8 mouse cellular contexts compared by ENCODE assay signal in genomic region chr9:121385091-121385748, GRCm38 (mm10).
DNase-seq lines count a peak whose midpoint lies in the region; ATAC-seq and TF ChIP-seq lines count a peak whose summit lies in the region.

No protein-coding gene starts in this region.

- no peak for TF ChIP-seq EP300 in MEL (IDR thresholded peaks at IDR 0.05; ENCODE audit: low read depth in 1 of 2, low read length in 2 of 2)

- no peaks in the 10 kb centered on the region for H3K27me3 ChIP-seq in MEL (ENCODE audit: control insufficient read depth in 1 of 2, insufficient read depth in 2 of 2, low read length in 2 of 2)
- no peaks in the 10 kb centered on the region for H3K27me3 ChIP-seq in forebrain, embryonic 12.5 days

- H3K4me1 ChIP-seq in MEL (ENCODE audit: control insufficient read depth in 1 of 2, insufficient read depth in 2 of 2, low read length in 2 of 2) = peaks cover 0 to 7% of the 10 kb centered on the region in 2 experiments; a peak in 1 of 4 replicates
- peaks cover 44% of the 10 kb centered on the region for H3K4me1 ChIP-seq in forebrain, embryonic 12.5 days

- peak overlapping the region; percentile 45 for H3K27ac ChIP-seq in MEL (ENCODE audit: control insufficient read depth, low read depth, low read length)
- peak overlapping the region; percentile 54 for H3K27ac ChIP-seq in forebrain, embryonic 12.5 days

- peak; percentile 61 for TF ChIP-seq RAD21 in MEL (IDR thresholded peaks at IDR 0.05; ENCODE audit: low read depth, low read length)

- intact Hi-C loops in heart, postnatal 25 days (cut with DNase I) = loop anchor here (5.0 to 10.0 kb wide), 2 partner anchors 72 to 890 kb away; partner anchors contain the start of gene Eif1b

- H3K79me2 ChIP-seq in MEL (ENCODE audit: control insufficient read depth, insufficient read depth, low read length, poor library complexity) = peaks cover 2% of the 10 kb centered on the region; the same call in 1 of the 2 replicates

- H3K4me2 ChIP-seq in forebrain, embryonic 12.5 days = no peak overlapping the region

- peak; percentile 87 to 95 (median 91) for TF ChIP-seq CTCF in MEL (IDR thresholded peaks at IDR 0.05 in 2 of 3, conservative IDR thresholded peaks at IDR 0.05 in 1 of 3; ENCODE audit: control insufficient read depth in 1 of 3, insufficient read depth in 1 of 3, low read depth in 2 of 3, low read length in 3 of 3, poor library complexity in 1 of 3, severe bottlenecking in 1 of 3)

- TF ChIP-seq POLR2A in MEL (IDR thresholded peaks at IDR 0.05; ENCODE audit: control insufficient read depth in 1 of 2, insufficient read depth in 1 of 2, low read depth in 1 of 2, low read length in 2 of 2, poor library complexity in 1 of 2) = no peak

- peak overlapping the region; percentile 53 to 65 for H3K4me3 ChIP-seq in MEL (ENCODE audit: control insufficient read depth in 1 of 2, insufficient read depth in 1 of 2, low read depth in 2 of 2, low read length in 2 of 2)
- H3K4me3 ChIP-seq in forebrain, embryonic 12.5 days (replicated peaks) = no peak overlapping the region

- peaks cover 0 to 6% of the 10 kb centered on the region in 2 experiments; a peak in 2 of 4 replicates for H3K36me3 ChIP-seq in MEL (ENCODE audit: control insufficient read depth in 1 of 2, insufficient read depth in 2 of 2, low read length in 2 of 2)
- peaks cover 5% of the 10 kb centered on the region; the same call in 1 of the 2 replicates for H3K36me3 ChIP-seq in forebrain, embryonic 12.5 days (replicated peaks)

- no peaks in the 10 kb centered on the region for H3K9me3 ChIP-seq in MEL (replicated peaks; ENCODE audit: insufficient read depth, low read length)
- H3K9me3 ChIP-seq in forebrain, embryonic 12.5 days = no peaks in the 10 kb centered on the region

- peak overlapping the region; percentile 67 for H3K9ac ChIP-seq in MEL (ENCODE audit: control insufficient read depth, low read depth, low read length, poor library complexity, severe bottlenecking)
- H3K9ac ChIP-seq in forebrain, embryonic 12.5 days = peak overlapping the region; percentile 29; the same call in 1 of the 2 replicates

- 35% methylated on average over 16 of the region's 16 CpGs for WGBS in forebrain, embryonic 12.5 days

- no peak for ATAC-seq in forebrain, embryonic 12.5 days (ENCODE audit: low FRiP score)

- peak; percentile 85 for DNase-seq in MEL (ENCODE audit: low read depth, low spot score)
- peak; percentile 68 for DNase-seq in c-Kit-negative CD71-positive TER-119-positive erythroid progenitor cells, embryonic 14.5 days (ENCODE audit: low read depth, low spot score)
- DNase-seq in heart, postnatal 25 days (ENCODE audit: low spot score) = peak; percentile 46
- peak; percentile 87 to 93 for DNase-seq in layer of hippocampus, postnatal 25 days (ENCODE audit: extremely low spot score in 1 of 2, low spot score in 1 of 2)
- peak; percentile 86 for DNase-seq in lung, postnatal 14 days
- DNase-seq in retina, postnatal 1 day = peak; percentile 84
- peak; percentile 59 for DNase-seq in yolk sac, embryonic 10.5 days (ENCODE audit: low spot score)

TF ChIP-seq in MEL, 35 proteins besides CTCF, POLR2A, EP300 and RAD21:
- no peak for TF ChIP-seq POLR2AphosphoS2 (IDR thresholded peaks at IDR 0.05; ENCODE audit: low read length)
- peak; percentile 49; the same call in 1 of the 2 replicates for TF ChIP-seq MYC (IDR thresholded peaks at IDR 0.05; ENCODE audit: low read depth, low read length)
- TF ChIP-seq JUND (IDR thresholded peaks at IDR 0.05; ENCODE audit: low read depth, low read length) = no peak
- TF ChIP-seq POLR2AphosphoS5 (IDR thresholded peaks at IDR 0.05; ENCODE audit: borderline replicate concordance, low read depth, low read length) = no peak
- TF ChIP-seq MXI1 (IDR thresholded peaks at IDR 0.05; ENCODE audit: low read depth, low read length) = 0 out of 2 replicates have a peak, but pooled peaks have one; percentile 61
- TF ChIP-seq USF1 (IDR thresholded peaks at IDR 0.05; ENCODE audit: low read depth, low read length) = peak; percentile 86
- TF ChIP-seq SMC3 (IDR thresholded peaks at IDR 0.05; ENCODE audit: low read depth, low read length) = peak; percentile 63
- 0 out of 2 replicates have a peak, but pooled peaks have one; percentile 24 for TF ChIP-seq ZC3H11A (IDR thresholded peaks at IDR 0.05; ENCODE audit: low read depth, low read length)
- TF ChIP-seq USF2 (IDR thresholded peaks at IDR 0.05; ENCODE audit: borderline replicate concordance in 1 of 2, insufficient read depth in 1 of 2, low read depth in 1 of 2, low read length in 2 of 2) = peak in 1 of 2 experiments; percentile 45; a peak in 1 of 4 replicates
